17 mouse cellular contexts compared by ENCODE assay signal in the genomic region with DNA sequence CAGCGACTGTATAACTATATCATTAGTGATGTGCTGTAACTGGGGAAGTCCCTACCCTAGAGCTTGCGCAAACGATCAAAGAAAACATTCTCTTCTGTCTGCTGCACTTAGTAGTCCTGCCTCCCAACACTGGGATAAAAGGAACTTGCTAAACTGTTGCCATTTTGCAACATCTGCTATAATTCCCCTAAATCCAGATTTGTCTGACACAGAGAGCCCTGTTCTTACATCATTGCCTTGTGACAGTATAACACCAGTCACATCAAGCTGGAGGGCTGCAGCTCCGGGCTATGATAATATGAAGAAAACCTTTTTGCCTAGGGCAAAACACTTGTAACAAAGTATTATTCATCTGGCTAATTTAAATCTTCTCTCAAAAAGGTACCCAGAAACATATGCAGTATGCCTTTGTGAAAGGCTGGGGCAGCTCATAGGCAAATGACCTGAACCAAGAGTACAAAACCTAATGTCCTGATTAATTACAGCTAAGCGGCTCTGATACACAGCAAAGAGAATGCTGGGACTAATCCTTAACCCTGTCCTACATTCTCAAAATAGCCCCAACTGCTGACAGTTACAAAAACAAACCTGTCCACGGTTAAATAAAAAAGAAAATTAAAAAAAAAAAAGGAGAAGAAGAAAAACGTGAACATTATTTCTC.
DNase-seq lines count a peak whose midpoint lies in the region; ATAC-seq lines count a peak whose summit lies in the region.
"Had no signal": no experiment of that assay in that cellular context is flagged by ENCODE, and none has a peak within 500 bp of the region (broad histone marks: within the 10 kb centered on the region; RNA-seq: fewer than 3 reads in every experiment).

No protein-coding gene starts in this region.

- no peak overlapping the region for H3K4me3 ChIP-seq in heart, embryonic 10.5 days
- H3K4me3 ChIP-seq in embryonic facial prominence, embryonic 14.5 days (ENCODE audit: low read depth, low read length) = no peak overlapping the region
- H3K4me3 ChIP-seq in kidney, embryonic 15.5 days (replicated peaks) = no peak overlapping the region
- H3K4me3 ChIP-seq: limb, embryonic 13.5 days; megakaryocyte, embryonic 14.5 days; neural tube, embryonic 13.5 days had no signal

- H3K9ac ChIP-seq in embryonic facial prominence, embryonic 14.5 days (ENCODE audit: low read depth, low read length) = no peak overlapping the region
- no peak overlapping the region for H3K9ac ChIP-seq in kidney, embryonic 15.5 days
- H3K9ac ChIP-seq: limb, embryonic 13.5 days; liver, postnatal 0 days; neural tube, embryonic 13.5 days had no signal

- H3K27me3 ChIP-seq in heart, embryonic 10.5 days (ENCODE audit: insufficient read depth, poor library complexity, severe bottlenecking) = no peaks in the 10 kb centered on the region
- H3K27me3 ChIP-seq in embryonic facial prominence, embryonic 14.5 days (replicated peaks; ENCODE audit: control insufficient read depth, insufficient read depth, low read length) = no peaks in the 10 kb centered on the region
- peaks cover 10% of the 10 kb centered on the region; the same call in 1 of the 2 replicates for H3K27me3 ChIP-seq in kidney, embryonic 15.5 days
- H3K27me3 ChIP-seq: limb, embryonic 13.5 days; megakaryocyte, embryonic 14.5 days had no signal

- WGBS in heart, embryonic 10.5 days = 61% methylated on average over 7 of the region's 7 CpGs
- WGBS in embryonic facial prominence, embryonic 14.5 days = 26% methylated on average over 7 of the region's 7 CpGs
- WGBS in kidney, embryonic 15.5 days = 60% methylated on average over 7 of the region's 7 CpGs

- ATAC-seq in embryonic facial prominence, embryonic 14.5 days (ENCODE audit: low read depth) = peak; percentile 30; the same call in 1 of the 2 replicates
- 0 out of 2 replicates have a peak, but pooled peaks have one; percentile 30 for ATAC-seq in megakaryocyte, adult 5-6 weeks (ENCODE audit: poor library complexity, severe bottlenecking)
- ATAC-seq in kidney, embryonic 15.5 days (replicated peaks; ENCODE audit: low FRiP score) = no peak
- ATAC-seq: hindbrain, embryonic 16.5 days; liver, postnatal 0 days had no signal

- no peak overlapping the region for H3K27ac ChIP-seq in heart, embryonic 10.5 days
- H3K27ac ChIP-seq in embryonic facial prominence, embryonic 14.5 days (replicated peaks; ENCODE audit: low read depth, low read length) = no peak overlapping the region
- H3K27ac ChIP-seq in kidney, embryonic 15.5 days = no peak overlapping the region
- H3K27ac ChIP-seq: limb, embryonic 13.5 days; neural tube, embryonic 13.5 days had no signal

- peak; percentile 48 for DNase-seq in heart, embryonic 10.5 days (ENCODE audit: low spot score)
- no peak for DNase-seq in heart, adult 9 months (ENCODE audit: low spot score in 2 of 2)
- DNase-seq in embryonic facial prominence, embryonic 14.5 days (ENCODE audit: low spot score) = peak; percentile 43
- peak; percentile 92 for DNase-seq in retina, adult 2 months (ENCODE audit: low read depth, low spot score)
- DNase-seq in urinary bladder, adult 18-20 months (ENCODE audit: low spot score in 2 of 2) = no peak
- DNase-seq in natural killer cell, adult 2 months (ENCODE audit: low spot score in 2 of 2) = no peak
- DNase-seq: adrenal gland, postnatal 14 days; cerebellum, postnatal 25 days; kidney, adult 2 months; liver, postnatal 0 days had no signal

- H3K9me3 ChIP-seq in heart, embryonic 10.5 days = no peaks in the 10 kb centered on the region
- H3K9me3 ChIP-seq in embryonic facial prominence, embryonic 14.5 days (ENCODE audit: control insufficient read depth, low read length) = no peaks in the 10 kb centered on the region
- no peaks in the 10 kb centered on the region for H3K9me3 ChIP-seq in kidney, embryonic 15.5 days (replicated peaks)
- H3K9me3 ChIP-seq: G1E; limb, embryonic 13.5 days; neural tube, embryonic 13.5 days had no signal

- H3K36me3 ChIP-seq in heart, embryonic 10.5 days = no peaks in the 10 kb centered on the region
- no peaks in the 10 kb centered on the region for H3K36me3 ChIP-seq in embryonic facial prominence, embryonic 14.5 days (ENCODE audit: control insufficient read depth, insufficient read depth, low read length)
- no peaks in the 10 kb centered on the region for H3K36me3 ChIP-seq in kidney, embryonic 15.5 days
- H3K36me3 ChIP-seq: G1E; limb, embryonic 13.5 days; neural tube, embryonic 13.5 days had no signal

- no peaks in the 10 kb centered on the region for H3K4me1 ChIP-seq in heart, embryonic 10.5 days
- no peaks in the 10 kb centered on the region; the same call in 1 of the 2 replicates for H3K4me1 ChIP-seq in embryonic facial prominence, embryonic 14.5 days (ENCODE audit: control insufficient read depth, insufficient read depth, low read length)
- no peaks in the 10 kb centered on the region for H3K4me1 ChIP-seq in kidney, embryonic 15.5 days
- H3K4me1 ChIP-seq: limb, embryonic 13.5 days; megakaryocyte, embryonic 14.5 days; neural tube, embryonic 13.5 days had no signal

- H3K4me2 ChIP-seq in embryonic facial prominence, embryonic 14.5 days (ENCODE audit: low read depth, low read length) = no peak overlapping the region
- H3K4me2 ChIP-seq in kidney, embryonic 15.5 days = no peak overlapping the region
- H3K4me2 ChIP-seq: limb, embryonic 13.5 days; neural tube, embryonic 13.5 days had no signal

Comparison
In these comparisons a context has a peak if more than half of its experiments do, and no peak if none do; other contexts are left out.
1. DNase-seq: peak in heart, embryonic 10.5 days (single experiment), embryonic facial prominence, embryonic 14.5 days (single experiment) and retina, adult 2 months (single experiment); none in heart, adult 9 months (0 of 2), urinary bladder, adult 18-20 months (0 of 2) and natural killer cell, adult 2 months (0 of 2).